Mouse (Mus musculus) forebrain, embryonic 10.5 days (tissue): ENCODE measurements at regions not wholly inside any gene's neighbourhood (a gene's known extent, or its start where the extent isn't known, plus 50 kb on each side); places are given as distances from the start of the nearest gene placed in this dataset.

Experiments used
- DNase-seq: peaks from one replicate; pipeline ENCODE4 v3.0.0-alpha.2; 2017; ENCODE audit warnings: low spot score; ENCODE audit errors: extremely low spot score
- H3K27ac ChIP-seq: fragments of 300-500 bp; sonication (generic); 2 replicates; pipeline ENCODE4 v1.5.1; 2016; ENCODE audit warnings: mild to moderate bottlenecking
- H3K27me3 ChIP-seq: fragments of 300-500 bp; sonication (generic); 2 replicates; pipeline ENCODE4 v1.6.1; 2016; ENCODE audit warnings: mild to moderate bottlenecking; ENCODE audit not compliant: poor library complexity, severe bottlenecking
- H3K36me3 ChIP-seq: fragments of 300-500 bp; sonication (generic); replicated peaks from 2 replicates; pipeline ENCODE4 v1.6.1; 2016; ENCODE audit warnings: mild to moderate bottlenecking, moderate library complexity
- H3K4me1 ChIP-seq: fragments of 300-500 bp; sonication (generic); 2 replicates; pipeline ENCODE4 v1.6.1; 2016
- H3K4me3 ChIP-seq: fragments of 300-500 bp; sonication (generic); 2 replicates; pipeline ENCODE4 v1.5.1; 2016; ENCODE audit warnings: mild to moderate bottlenecking, moderate library complexity
- H3K9me3 ChIP-seq: fragments of 300-500 bp; sonication (generic); 2 replicates; pipeline ENCODE4 v1.6.1; 2016; ENCODE audit warnings: mild to moderate bottlenecking, moderate library complexity
- WGBS: fragments of 180-500 bp; shearing (Covaris S2); methylation state at CpG from one replicate; pipeline ENCODE4 v1.1.7; 2016; 5-methylcytosine and 5-hydroxymethylcytosine counted together

DNA sequence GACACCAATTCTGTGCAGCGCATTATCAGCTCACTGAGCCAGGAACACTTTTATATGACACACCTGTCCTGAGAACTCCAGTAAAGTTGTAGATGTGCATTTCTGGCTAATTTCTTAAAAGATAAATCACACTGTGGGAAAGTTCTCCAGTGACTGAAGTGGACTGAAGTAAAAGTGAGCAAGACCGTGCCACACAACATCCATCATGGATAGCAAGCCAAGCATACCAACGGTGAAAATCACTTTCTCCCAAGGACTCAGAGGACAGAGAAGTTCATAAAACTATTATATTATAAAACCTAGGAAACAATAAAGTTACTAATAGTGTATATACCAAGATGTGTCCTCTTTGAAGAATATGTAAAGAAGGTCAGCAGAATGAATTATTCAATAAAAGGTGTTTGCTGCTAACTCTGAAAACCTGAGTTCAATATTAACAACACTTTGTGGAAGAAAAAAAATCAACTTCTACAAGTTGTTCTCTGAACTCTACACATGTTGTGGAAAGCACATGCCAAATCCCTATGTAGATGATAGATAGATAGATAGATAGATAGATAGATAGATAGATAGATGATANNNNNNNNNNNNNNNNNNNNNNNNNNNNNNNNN, 298.2 kb upstream of the Igbp1b start:
- no peak for DNase-seq
- Histone ChIP-seq H3K9me3 (no peaks in the 10 kb centered on the region), H3K27ac (no peak overlapping the region), H3K4me3 (no peak overlapping the region), H3K4me1 (no peaks in the 10 kb centered on the region), H3K27me3 (no peaks in the 10 kb centered on the region), H3K36me3 (no peaks in the 10 kb centered on the region)
- 97% methylated on average over 3 of the region's 3 CpGs for WGBS

DNA sequence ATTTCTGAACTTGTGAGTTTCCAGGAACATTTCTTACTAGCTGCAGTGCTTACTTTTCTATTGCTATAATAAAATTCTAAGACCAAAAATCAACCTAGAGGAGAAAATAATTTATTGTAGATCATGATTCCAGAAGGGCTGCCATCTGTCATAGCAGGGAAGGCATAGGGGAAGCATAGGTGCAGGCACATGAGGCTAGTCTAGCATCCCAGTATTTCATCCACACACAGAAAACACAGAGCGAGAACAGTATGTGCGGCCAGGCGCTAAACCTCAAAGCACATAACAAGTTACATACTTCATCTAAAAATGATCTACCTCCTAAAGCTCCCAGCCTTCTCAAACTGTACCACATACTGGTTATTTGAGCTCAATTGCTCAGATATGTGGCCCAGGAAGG, 292.5 kb upstream of the Igbp1b start:
- H3K4me1 ChIP-seq = 0 out of 2 replicates have a peak, but pooled peaks cover 4% of the 10 kb centered on the region
- H3K27me3 ChIP-seq = no peaks in the 10 kb centered on the region
- no peaks in the 10 kb centered on the region for H3K9me3 ChIP-seq
- no peaks in the 10 kb centered on the region for H3K36me3 ChIP-seq
- no peak overlapping the region for H3K4me3 ChIP-seq
- DNase-seq = no peak
- H3K27ac ChIP-seq = no peak overlapping the region
- 97% methylated on average over 3 of the region's 3 CpGs for WGBS

DNA sequence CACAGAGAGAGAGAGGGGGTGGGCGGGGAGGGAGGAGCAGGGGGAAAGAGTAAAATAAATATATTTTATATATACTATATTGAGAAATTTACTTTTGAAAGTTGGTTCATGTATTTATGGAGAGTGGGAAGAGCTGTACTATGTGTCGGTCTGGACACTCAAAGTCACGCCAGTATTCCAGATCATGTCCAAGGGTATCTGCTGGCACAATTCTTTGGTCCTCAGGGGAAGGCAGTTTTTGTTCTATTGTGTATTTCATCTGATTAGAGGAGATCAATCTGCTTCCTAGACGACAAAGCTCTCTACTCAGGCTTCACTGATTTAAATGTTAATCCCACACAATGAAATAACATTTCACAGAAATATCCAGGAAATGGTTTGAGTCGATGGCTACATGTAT, 288.3 kb upstream of the Igbp1b start:
- Histone ChIP-seq H3K4me3 (no peak overlapping the region), H3K27ac (no peak overlapping the region), H3K36me3 (no peaks in the 10 kb centered on the region), H3K4me1 (0 out of 2 replicates have a peak, but pooled peaks cover 4% of the 10 kb centered on the region), H3K9me3 (no peaks in the 10 kb centered on the region), H3K27me3 (no peaks in the 10 kb centered on the region)
- WGBS = 58% methylated on average over 5 of the region's 5 CpGs
- no peak for DNase-seq

DNA sequence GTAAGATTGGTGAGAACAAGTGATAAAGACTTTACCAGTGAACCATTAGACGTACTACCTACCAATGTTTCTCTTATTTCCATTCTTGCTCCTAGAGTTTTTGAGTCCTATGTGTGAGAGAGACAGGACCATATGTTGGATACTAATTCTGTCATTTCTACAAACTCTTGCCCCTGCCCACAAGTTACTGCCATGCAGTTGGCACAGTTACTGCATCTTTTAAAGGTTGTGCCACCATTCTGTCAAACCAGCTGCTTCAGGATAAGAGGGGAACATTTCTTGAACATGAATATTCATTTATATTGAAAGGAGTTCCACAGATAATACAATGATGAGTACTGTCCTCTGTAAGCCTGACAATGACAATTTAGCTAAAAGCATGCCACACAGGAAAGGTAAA, 287.1 kb upstream of the Igbp1b start:
- H3K36me3 ChIP-seq = no peaks in the 10 kb centered on the region
- DNase-seq = no peak
- WGBS = 68% methylated on average over 1 of the region's 1 CpGs

DNA sequence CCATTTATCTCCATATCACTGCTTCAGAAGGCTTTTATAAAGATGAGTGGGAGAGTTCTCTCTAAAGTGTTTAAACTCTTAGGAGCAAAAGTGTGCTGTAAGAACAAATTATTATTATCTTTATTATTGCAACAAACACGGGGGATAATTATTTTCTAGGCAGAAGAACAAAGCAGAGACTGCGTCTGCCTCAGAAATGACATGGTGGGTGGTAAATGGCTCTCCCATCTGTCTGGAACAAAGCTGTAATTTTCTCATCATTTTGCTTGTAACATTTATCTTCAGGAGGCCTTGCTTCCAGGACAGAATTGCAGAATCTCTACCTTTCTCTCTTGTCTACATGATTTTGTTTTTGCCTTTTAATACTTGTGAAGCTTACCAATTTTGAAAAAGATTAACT, 261.8 kb upstream of the Igbp1b start:
- no peak for DNase-seq
- WGBS = 81% methylated on average over 2 of the region's 2 CpGs
- no peaks in the 10 kb centered on the region for H3K9me3 ChIP-seq
- H3K27me3 ChIP-seq = no peaks in the 10 kb centered on the region
- no peak overlapping the region for H3K4me3 ChIP-seq
- H3K4me1 ChIP-seq = no peaks in the 10 kb centered on the region
- H3K27ac ChIP-seq = no peak overlapping the region
- no peaks in the 10 kb centered on the region for H3K36me3 ChIP-seq

More for the DNA sequence above, 287.1 kb upstream of the Igbp1b start:
- Histone ChIP-seq H3K4me1 (0 out of 2 replicates have a peak, but pooled peaks cover 4% of the 10 kb centered on the region), H3K4me3 (no peak overlapping the region), H3K27ac (no peak overlapping the region), H3K9me3 (no peaks in the 10 kb centered on the region), H3K27me3 (no peaks in the 10 kb centered on the region)

DNA sequence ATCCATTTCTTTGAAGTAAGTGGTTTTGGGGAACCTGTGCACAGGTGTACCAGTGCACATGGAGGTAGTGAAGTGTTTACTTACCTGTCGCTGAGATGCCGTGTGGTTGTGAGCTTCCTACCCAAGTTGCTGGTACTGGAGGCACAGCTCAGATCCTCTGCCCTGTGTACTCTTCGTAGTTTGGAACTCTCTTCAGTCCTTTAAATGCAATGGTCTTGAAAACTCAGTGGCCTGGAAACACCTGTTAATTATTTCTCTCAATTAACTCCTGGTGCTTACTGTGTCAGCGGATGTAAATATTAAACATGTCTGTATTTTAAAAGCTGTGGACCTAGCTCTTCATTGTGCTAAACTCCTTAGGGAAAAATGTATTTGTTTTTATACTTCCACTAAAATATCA, 261.2 kb upstream of the Igbp1b start:
- WGBS = 95% methylated on average over 4 of the region's 4 CpGs
- H3K4me3 ChIP-seq = no peak overlapping the region
- H3K4me1 ChIP-seq = no peaks in the 10 kb centered on the region

DNA sequence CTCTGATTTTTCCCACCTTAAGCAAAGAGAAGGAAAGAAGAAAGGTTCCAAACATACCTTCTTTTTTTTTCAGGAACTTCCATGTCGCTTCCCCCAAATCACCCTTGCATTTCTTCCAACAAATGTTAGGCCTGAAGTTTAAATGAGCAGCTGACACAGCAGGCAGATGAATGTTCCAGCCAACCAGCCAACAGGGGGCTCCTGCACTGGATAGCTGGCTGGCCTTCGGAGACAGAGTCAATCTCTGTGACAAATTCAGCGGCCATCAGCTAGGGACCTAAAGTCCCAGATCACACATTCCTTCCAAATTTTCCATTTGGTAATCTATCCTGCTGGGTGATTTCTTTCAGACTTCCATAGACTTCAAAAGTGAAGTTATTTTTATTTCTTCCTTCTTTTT, 256.6 kb upstream of the Igbp1b start:
- H3K9me3 ChIP-seq = no peaks in the 10 kb centered on the region
- H3K27me3 ChIP-seq = no peaks in the 10 kb centered on the region
- no peaks in the 10 kb centered on the region for H3K36me3 ChIP-seq
- WGBS = 81% methylated on average over 3 of the region's 3 CpGs
- no peak overlapping the region for H3K4me3 ChIP-seq
- H3K4me1 ChIP-seq = no peaks in the 10 kb centered on the region
- H3K27ac ChIP-seq = no peak overlapping the region
- DNase-seq = no peak

More for the DNA sequence above, 261.2 kb upstream of the Igbp1b start:
- no peaks in the 10 kb centered on the region for H3K36me3 ChIP-seq
- H3K9me3 ChIP-seq = no peaks in the 10 kb centered on the region
- H3K27ac ChIP-seq = no peak overlapping the region
- H3K27me3 ChIP-seq = no peaks in the 10 kb centered on the region
- no peak for DNase-seq

DNA sequence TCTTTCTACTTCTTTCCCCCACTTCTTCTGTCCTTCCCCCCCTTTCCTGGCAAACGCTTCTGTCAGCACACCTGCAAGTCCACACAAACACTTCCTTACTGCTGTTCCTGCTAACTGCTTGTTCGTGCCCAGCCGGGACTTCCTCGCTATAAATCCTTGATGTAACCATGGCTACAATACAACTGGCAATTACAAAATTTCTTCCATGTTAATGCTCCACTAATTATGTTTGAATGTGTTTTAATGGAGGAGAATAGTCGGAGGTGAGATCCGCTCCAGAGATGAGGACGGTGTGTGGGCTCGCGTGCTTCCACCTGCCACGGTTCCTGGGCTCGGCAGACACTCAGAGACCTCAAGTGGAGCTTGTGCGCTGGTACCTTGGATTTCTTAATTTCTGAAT, 215.3 kb upstream of the Igbp1b start:
- Histone ChIP-seq H3K4me1 (peaks cover 9% of the 10 kb centered on the region; the same call in 1 of the 2 replicates), H3K27me3 (no peaks in the 10 kb centered on the region), H3K9me3 (no peaks in the 10 kb centered on the region), H3K4me3 (no peak overlapping the region), H3K36me3 (no peaks in the 10 kb centered on the region), H3K27ac (no peak overlapping the region)
- DNase-seq = no peak
- WGBS = 87% methylated on average over 12 of the region's 12 CpGs

DNA sequence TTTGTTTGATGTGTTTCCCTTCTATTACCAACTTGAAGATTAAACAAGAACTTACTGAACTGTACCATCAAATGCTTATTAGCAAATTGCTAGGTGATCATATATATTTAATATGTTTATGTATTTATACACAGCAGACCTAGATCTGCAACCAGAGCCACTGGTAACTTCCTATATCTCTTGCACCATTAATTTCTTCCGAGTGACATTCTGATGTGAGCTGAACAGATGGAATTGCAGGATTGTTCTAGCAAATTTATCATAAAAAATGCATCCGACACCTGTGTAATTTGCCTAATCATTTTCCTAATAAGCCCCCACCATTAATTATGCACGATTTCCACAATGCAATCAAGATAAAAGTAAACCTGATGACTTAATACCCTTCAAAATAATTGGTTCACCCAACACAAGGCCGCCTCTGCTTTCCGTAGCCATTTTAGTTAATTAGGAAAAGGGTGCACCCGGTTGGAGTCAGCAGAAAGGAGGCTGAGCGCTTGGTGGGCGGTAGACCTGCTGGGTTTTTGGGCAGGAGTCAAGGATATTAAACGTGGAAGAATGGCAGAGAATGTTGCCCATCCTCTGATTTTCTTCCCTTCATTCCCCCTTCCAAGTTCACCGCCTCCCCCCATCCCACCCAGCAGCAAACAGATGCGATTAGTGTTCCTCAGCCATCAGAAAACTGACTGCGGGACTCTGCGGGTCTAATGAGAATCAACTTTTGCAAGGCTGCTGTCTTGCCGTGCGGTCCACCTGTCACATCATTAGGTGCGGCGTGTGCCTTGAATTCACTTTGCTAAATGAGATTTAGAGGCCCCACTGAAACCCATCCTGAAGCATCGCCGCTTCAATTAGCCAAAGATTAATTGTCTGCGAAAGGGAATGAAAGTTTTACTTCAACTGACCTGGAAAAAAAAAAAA, 214.4 kb upstream of the Igbp1b start:
- Histone ChIP-seq H3K4me1 (peaks cover 9% of the 10 kb centered on the region; the same call in 1 of the 2 replicates), H3K36me3 (no peaks in the 10 kb centered on the region), H3K27ac (no peak overlapping the region), H3K4me3 (no peak overlapping the region), H3K9me3 (no peaks in the 10 kb centered on the region), H3K27me3 (no peaks in the 10 kb centered on the region)
- WGBS = 71% methylated on average over 20 of the region's 20 CpGs
- peak; percentile 14 for DNase-seq

DNA sequence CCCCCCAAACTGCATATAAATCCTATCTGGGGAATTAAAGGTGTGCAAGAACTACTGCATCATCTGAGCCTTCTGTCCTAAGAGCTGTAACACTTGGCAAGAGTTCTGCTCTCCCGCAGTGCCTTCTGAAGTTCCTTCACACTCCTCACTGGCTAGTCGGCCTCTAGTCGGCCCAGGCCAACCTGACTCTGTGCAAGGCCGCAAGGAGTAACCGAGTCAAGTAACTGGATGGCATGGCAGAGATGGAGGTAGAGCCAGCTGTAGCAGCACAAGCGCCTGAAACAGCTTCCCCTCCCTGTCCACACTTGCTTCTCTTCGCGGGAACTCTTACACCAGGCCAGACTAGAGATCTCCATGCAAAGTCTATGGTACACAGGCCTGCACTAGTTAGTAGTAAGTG, 179.7 kb upstream of the Igbp1b start:
- H3K9me3 ChIP-seq = no peaks in the 10 kb centered on the region
- 93% methylated on average over 8 of the region's 8 CpGs for WGBS
- no peaks in the 10 kb centered on the region for H3K27me3 ChIP-seq
- no peaks in the 10 kb centered on the region for H3K4me1 ChIP-seq
- DNase-seq = no peak
- H3K27ac ChIP-seq = no peak overlapping the region
- H3K36me3 ChIP-seq = no peaks in the 10 kb centered on the region
- no peak overlapping the region for H3K4me3 ChIP-seq

DNA sequence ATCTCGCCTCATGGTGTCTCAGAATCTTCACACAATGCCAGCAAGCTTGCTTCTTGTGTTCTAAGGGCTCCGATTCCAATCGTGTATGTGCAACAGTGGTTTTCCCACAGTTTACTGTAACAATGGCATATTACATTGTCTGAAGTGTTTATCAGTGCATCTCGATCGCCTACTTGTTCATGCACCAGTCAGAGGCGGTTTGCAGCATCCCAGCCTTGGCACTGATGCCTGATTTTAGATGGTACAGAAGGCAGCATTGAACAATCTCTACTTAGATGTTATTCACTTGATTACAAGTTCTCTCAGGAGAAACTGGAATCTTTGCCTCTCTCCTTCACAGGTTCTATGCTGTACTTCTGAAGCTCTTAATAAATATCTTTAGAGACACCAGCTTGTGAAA, 176.5 kb upstream of the Igbp1b start:
- Histone ChIP-seq H3K27me3 (no peaks in the 10 kb centered on the region), H3K4me1 (no peaks in the 10 kb centered on the region), H3K36me3 (no peaks in the 10 kb centered on the region), H3K4me3 (no peak overlapping the region), H3K9me3 (no peaks in the 10 kb centered on the region), H3K27ac (no peak overlapping the region)
- no peak for DNase-seq
- 91% methylated on average over 6 of the region's 6 CpGs for WGBS

DNA sequence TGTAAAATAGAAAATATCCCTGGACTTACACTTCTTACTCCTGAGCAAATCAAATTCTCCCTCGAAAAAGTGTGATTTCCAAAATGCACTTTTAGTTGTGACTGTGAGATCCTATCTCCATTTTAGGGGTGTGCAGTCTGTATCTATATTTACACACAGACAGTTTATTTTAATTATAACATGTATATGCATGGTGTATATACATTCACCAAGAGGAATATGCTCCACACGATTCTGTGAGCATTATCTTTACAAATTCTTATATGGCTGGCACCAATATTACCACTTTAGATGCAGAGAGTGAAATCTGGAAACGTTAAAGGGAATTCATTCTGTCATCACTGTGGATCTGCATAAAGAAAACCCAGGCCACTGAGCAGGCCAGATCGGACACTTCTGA, 143.5 kb upstream of the Igbp1b start:
- Histone ChIP-seq H3K27me3 (no peaks in the 10 kb centered on the region), H3K9me3 (no peaks in the 10 kb centered on the region), H3K27ac (no peak overlapping the region), H3K4me3 (no peak overlapping the region), H3K4me1 (peaks cover 8% of the 10 kb centered on the region; the same call in 1 of the 2 replicates), H3K36me3 (no peaks in the 10 kb centered on the region)
- WGBS = 75% methylated on average over 4 of the region's 4 CpGs
- DNase-seq = no peak
